Mouse (Mus musculus): Measurements from ENCODE around the gene Zfp942.
A peak's percentile ranks its signal among the peaks of the same experiment; 100 is the strongest.

The Zfp942 gene

GRCm38 (mm10) chr17:21962107-21962907, at the start of gene Zfp942, which contains the start of gene Zfp943:
Gene Zfp942 (minus strand): TSS chr17:21962464.
Gene Zfp943 (plus strand): TSS chr17:21962552.
- DNase-seq (ENCODE audit: low spot score), result peak; percentile 67

GRCm38 (mm10) chr17:21963302-21963701, 1.0 kb upstream of the Zfp942 start:
- no peak for DNase-seq (ENCODE audit: low spot score)

- DNase-seq (ENCODE audit: low spot score), result peak; percentile 73
These were observed 52.7 kb downstream of the Zfp942 start, which contains the start of gene Zfp995 for GRCm38 (mm10) chr17:21909456-21910052. Gene Zfp995 (minus strand): TSS chr17:21909926.

- no peak for DNase-seq (ENCODE audit: low spot score)
These were observed 53.2 kb downstream of the Zfp942 start for GRCm38 (mm10) chr17:21909039-21909438.
